In genomic region chr9:10528692-10529091, GRCm38 (mm10) we compare ENCODE assay signal across 16 mouse cellular contexts.
DNase-seq lines count a peak whose midpoint lies in the region; ATAC-seq and TF ChIP-seq lines count a peak whose summit lies in the region.
"Had no signal": no experiment of that assay in that cellular context is flagged by ENCODE, and none has a peak within 500 bp of the region (broad histone marks: within the 10 kb centered on the region; RNA-seq: fewer than 3 reads in every experiment).

No protein-coding gene starts in this region.

- peak; percentile 61 for ATAC-seq in midbrain, embryonic 12.5 days (ENCODE audit: low FRiP score, low read depth)
- no peak for ATAC-seq in midbrain, postnatal 0 days (ENCODE audit: low FRiP score)
- ATAC-seq in forebrain, embryonic 13.5 days: peak; percentile 50
- ATAC-seq in forebrain, embryonic 16.5 days: peak; percentile 47; the same call in 1 of the 2 replicates
- ATAC-seq in heart, embryonic 12.5 days (ENCODE audit: insufficient number of reproducible peaks, low FRiP score): no peak
- ATAC-seq: hindbrain, postnatal 0 days had no signal

- no peaks in the 10 kb centered on the region for H3K27me3 ChIP-seq in midbrain, embryonic 12.5 days
- no peaks in the 10 kb centered on the region for H3K27me3 ChIP-seq in midbrain, postnatal 0 days (ENCODE audit: insufficient read depth, low read length)
- H3K27me3 ChIP-seq in forebrain, embryonic 13.5 days: no peaks in the 10 kb centered on the region
- H3K27me3 ChIP-seq in forebrain, embryonic 16.5 days (replicated peaks; ENCODE audit: control insufficient read depth, insufficient read depth, low read length): no peaks in the 10 kb centered on the region
- H3K27me3 ChIP-seq in heart, embryonic 12.5 days (replicated peaks): no peaks in the 10 kb centered on the region
- H3K27me3 ChIP-seq: embryonic facial prominence, embryonic 12.5 days; heart, embryonic 13.5 days; hindbrain, embryonic 12.5 days had no signal

- WGBS in midbrain, embryonic 12.5 days: 77% methylated on average over 5 of the region's 5 CpGs
- 56% methylated on average over 5 of the region's 5 CpGs for WGBS in midbrain, postnatal 0 days
- 20% methylated on average over 5 of the region's 5 CpGs for WGBS in forebrain, embryonic 13.5 days
- WGBS in forebrain, embryonic 16.5 days: 12% methylated on average over 5 of the region's 5 CpGs
- 60% methylated on average over 5 of the region's 5 CpGs for WGBS in heart, embryonic 12.5 days

- DNase-seq in midbrain, postnatal 0 days (ENCODE audit: low spot score): no peak
- no peak for DNase-seq in gastrocnemius, postnatal 36 days
- DNase-seq: adrenal gland, postnatal 10 days; cerebellum, adult 11-12 months; cerebellum, adult 9-10 months; cerebellum, postnatal 25 days; heart, postnatal 36 days; kidney, adult 11 months had no signal

- H3K9ac ChIP-seq in midbrain, embryonic 12.5 days (replicated peaks): no peak overlapping the region
- no peak overlapping the region for H3K9ac ChIP-seq in midbrain, postnatal 0 days (replicated peaks; ENCODE audit: low read length, poor library complexity, severe bottlenecking)
- no peak overlapping the region for H3K9ac ChIP-seq in forebrain, embryonic 13.5 days
- H3K9ac ChIP-seq in forebrain, embryonic 16.5 days (replicated peaks; ENCODE audit: low read depth, low read length): no peak overlapping the region
- no peak overlapping the region for H3K9ac ChIP-seq in heart, embryonic 12.5 days
- H3K9ac ChIP-seq: embryonic facial prominence, embryonic 12.5 days; heart, embryonic 13.5 days; hindbrain, embryonic 12.5 days had no signal

- H3K4me3 ChIP-seq in midbrain, embryonic 12.5 days: no peak overlapping the region
- no peak overlapping the region for H3K4me3 ChIP-seq in midbrain, postnatal 0 days (ENCODE audit: low read depth, low read length)
- H3K4me3 ChIP-seq in forebrain, embryonic 13.5 days: no peak overlapping the region
- no peak overlapping the region for H3K4me3 ChIP-seq in forebrain, embryonic 16.5 days (replicated peaks; ENCODE audit: low read length)
- H3K4me3 ChIP-seq in heart, embryonic 12.5 days: no peak overlapping the region
- H3K4me3 ChIP-seq: embryonic facial prominence, embryonic 12.5 days; heart, embryonic 13.5 days; hindbrain, embryonic 12.5 days had no signal

- no peaks in the 10 kb centered on the region for H3K36me3 ChIP-seq in midbrain, embryonic 12.5 days
- H3K36me3 ChIP-seq in midbrain, postnatal 0 days (ENCODE audit: insufficient read depth, low read length): no peaks in the 10 kb centered on the region
- H3K36me3 ChIP-seq in forebrain, embryonic 13.5 days (ENCODE audit: poor library complexity, severe bottlenecking): no peaks in the 10 kb centered on the region
- H3K36me3 ChIP-seq in forebrain, embryonic 16.5 days (ENCODE audit: control insufficient read depth, insufficient read depth): no peaks in the 10 kb centered on the region
- H3K36me3 ChIP-seq in heart, embryonic 12.5 days: no peaks in the 10 kb centered on the region
- H3K36me3 ChIP-seq: embryonic facial prominence, embryonic 12.5 days; heart, embryonic 13.5 days; hindbrain, embryonic 12.5 days had no signal

- no peaks in the 10 kb centered on the region for H3K9me3 ChIP-seq in midbrain, embryonic 12.5 days
- no peaks in the 10 kb centered on the region for H3K9me3 ChIP-seq in midbrain, postnatal 0 days (ENCODE audit: low read length)
- no peaks in the 10 kb centered on the region for H3K9me3 ChIP-seq in forebrain, embryonic 13.5 days (replicated peaks)
- H3K9me3 ChIP-seq in forebrain, embryonic 16.5 days (ENCODE audit: control insufficient read depth, low read length): no peaks in the 10 kb centered on the region
- H3K9me3 ChIP-seq in heart, embryonic 12.5 days (replicated peaks): no peaks in the 10 kb centered on the region
- H3K9me3 ChIP-seq: embryonic facial prominence, embryonic 12.5 days; heart, embryonic 13.5 days; hindbrain, embryonic 12.5 days had no signal

- H3K27ac ChIP-seq in midbrain, embryonic 12.5 days (replicated peaks): no peak overlapping the region
- no peak overlapping the region for H3K27ac ChIP-seq in midbrain, postnatal 0 days (ENCODE audit: low read depth, low read length)
- H3K27ac ChIP-seq in forebrain, embryonic 13.5 days: 0 out of 2 replicates have a peak overlapping the region, but pooled peaks have one; percentile 10
- no peak overlapping the region for H3K27ac ChIP-seq in forebrain, embryonic 16.5 days (ENCODE audit: low read length)
- no peak overlapping the region for H3K27ac ChIP-seq in heart, embryonic 12.5 days (ENCODE audit: poor library complexity, severe bottlenecking)
- H3K27ac ChIP-seq: embryonic facial prominence, embryonic 12.5 days; heart, embryonic 13.5 days; hindbrain, embryonic 12.5 days; hindbrain, postnatal 0 days had no signal

- no peak overlapping the region for H3K4me2 ChIP-seq in midbrain, embryonic 12.5 days (replicated peaks)
- no peak overlapping the region for H3K4me2 ChIP-seq in midbrain, postnatal 0 days (ENCODE audit: low read depth, low read length, poor library complexity, severe bottlenecking)
- peak overlapping the region; percentile 29; the same call in 1 of the 2 replicates for H3K4me2 ChIP-seq in forebrain, embryonic 13.5 days
- H3K4me2 ChIP-seq in forebrain, embryonic 16.5 days (ENCODE audit: low read length): no peak overlapping the region
- H3K4me2 ChIP-seq in heart, embryonic 12.5 days: no peak overlapping the region
- H3K4me2 ChIP-seq: embryonic facial prominence, embryonic 12.5 days; heart, embryonic 13.5 days; hindbrain, embryonic 12.5 days had no signal

- peaks cover 6% of the 10 kb centered on the region; the same call in 1 of the 2 replicates for H3K4me1 ChIP-seq in midbrain, embryonic 12.5 days
- H3K4me1 ChIP-seq in midbrain, postnatal 0 days (ENCODE audit: insufficient read depth, low read length): no peaks in the 10 kb centered on the region
- peaks cover 23% of the 10 kb centered on the region for H3K4me1 ChIP-seq in forebrain, embryonic 13.5 days
- peaks cover 9% of the 10 kb centered on the region; the same call in 1 of the 2 replicates for H3K4me1 ChIP-seq in forebrain, embryonic 16.5 days (replicated peaks; ENCODE audit: control insufficient read depth, insufficient read depth, low read length)
- no peaks in the 10 kb centered on the region for H3K4me1 ChIP-seq in heart, embryonic 12.5 days (replicated peaks)
- H3K4me1 ChIP-seq: embryonic facial prominence, embryonic 12.5 days; heart, embryonic 13.5 days; hindbrain, embryonic 12.5 days had no signal

- intact Hi-C loops in gastrocnemius, postnatal 36 days (cut with DNase I): no loop called here

- no peak for TF ChIP-seq CTCF in midbrain, postnatal 0 days (IDR thresholded peaks at IDR 0.05)

Comparison
In these comparisons a context has a peak if more than half of its experiments do, and no peak if none do; other contexts are left out.
1. ATAC-seq: peak in midbrain, embryonic 12.5 days (single experiment), forebrain, embryonic 13.5 days (single experiment) and forebrain, embryonic 16.5 days (single experiment); none in midbrain, postnatal 0 days (single experiment) and heart, embryonic 12.5 days (single experiment).